Mouse (Mus musculus) heart, embryonic 14.5 days (tissue): ENCODE measurements around the gene Clcf1. TPM values are rescaled to one million over a fixed set of nuclear protein-coding genes. Genes with fewer than 3 reads are reported as not detected.

Experiments
- ATAC-seq: fragments of 200-750 bp; cut with Nextera tagmentation; 2 replicates; pipeline ENCODE4 v1.8.0; 2017; ENCODE audit warnings: low read depth, moderate TSS enrichment; ENCODE audit not compliant: insufficient number of reproducible peaks, insufficient read depth, low FRiP score
- H3K27ac ChIP-seq, 2 experiments: fragments of 200-500 bp in 1 of 2; fragments of 300-500 bp in 1 of 2; sonication (generic) in 1 of 2; replicated peaks in 1 of 2; 2 replicates each; pipeline ENCODE4 v1.5.1; 2012 to 2014; ENCODE audit warnings: low read depth in 2 of 2, low read length in 2 of 2, control low read depth in 1 of 2, mild to moderate bottlenecking in 1 of 2, mixed read lengths in 1 of 2; ENCODE audit not compliant: control insufficient read depth in 1 of 2, insufficient read depth in 1 of 2
- H3K27me3 ChIP-seq: fragments of 300-500 bp; sonication (generic); 2 replicates; pipeline ENCODE4 v1.6.1; 2014; ENCODE audit warnings: mild to moderate bottlenecking, low read length, control low read depth; ENCODE audit not compliant: control insufficient read depth, insufficient read depth
- H3K36me3 ChIP-seq: fragments of 300-500 bp; sonication (generic); 2 replicates; pipeline ENCODE4 v1.6.1; 2014; ENCODE audit warnings: mild to moderate bottlenecking, control low read depth, low read length, mixed read lengths; ENCODE audit not compliant: control insufficient read depth, insufficient read depth
- H3K4me1 ChIP-seq, 2 experiments: fragments of 200-500 bp in 1 of 2; fragments of 300-500 bp in 1 of 2; sonication (generic) in 1 of 2; 2 replicates each; pipeline ENCODE4 v1.6.1; 2012 to 2014; ENCODE audit warnings: low read length in 2 of 2, control low read depth in 1 of 2, mixed read lengths in 1 of 2; ENCODE audit not compliant: control insufficient read depth in 2 of 2, insufficient read depth in 2 of 2
- H3K4me2 ChIP-seq: fragments of 300-500 bp; sonication (generic); 2 replicates; pipeline ENCODE4 v1.6.1; 2014; ENCODE audit warnings: mild to moderate bottlenecking, low read length
- H3K4me3 ChIP-seq, 2 experiments: fragments of 200-500 bp in 1 of 2; fragments of 300-500 bp in 1 of 2; sonication (generic) in 1 of 2; 2 replicates each; pipeline ENCODE4 v1.5.1; 2012 to 2014; ENCODE audit warnings: low read length in 2 of 2, mild to moderate bottlenecking in 2 of 2, control low read depth in 1 of 2, low read depth in 1 of 2, moderate library complexity in 1 of 2; ENCODE audit not compliant: control insufficient read depth in 1 of 2, insufficient read depth in 1 of 2
- H3K9ac ChIP-seq: fragments of 300-500 bp; sonication (generic); 2 replicates; pipeline ENCODE4 v1.6.1; 2014; ENCODE audit warnings: mild to moderate bottlenecking, low read length
- H3K9me3 ChIP-seq: fragments of 300-500 bp; sonication (generic); 2 replicates; pipeline ENCODE4 v1.6.1; 2016; ENCODE audit warnings: low read length, control low read depth; ENCODE audit not compliant: control insufficient read depth
- WGBS: fragments of 180-500 bp; shearing (Covaris S2); extraction: QIAGEN DNeasy Blood & Tissue Kit; methylation state at CpG from one replicate; pipeline ENCODE4 v1.1.7; 2014; 5-methylcytosine and 5-hydroxymethylcytosine counted together
- polyA plus RNA-seq: library from polyadenylated mRNA; unstranded; fragments of >200 nt; fragmentation: Nextera tagmentation; extraction: Ambion mirVana; gene quantifications from 2 replicates; pipeline ENCODE4 v1.2.1, GENCODE M21; 2014

The Clcf1 gene
- polyA plus RNA-seq, 1 experiment from 2014 or later: 1.2 TPM

- H3K27me3 ChIP-seq: no peaks in the 10 kb centered on the region
- H3K4me2 ChIP-seq: no peak overlapping the region
- no peak overlapping the region for H3K4me3 ChIP-seq
- no peaks in the 10 kb centered on the region for H3K9me3 ChIP-seq
- H3K27ac ChIP-seq: 0 out of 4 replicates have a peak overlapping the region, but pooled peaks of 1 of the 2 experiments have one; percentile 19
- 55% methylated on average over 3 of the region's 3 CpGs for WGBS
- H3K36me3 ChIP-seq: no peaks in the 10 kb centered on the region
- no peak for ATAC-seq
- no peak overlapping the region; the same call in 1 of the 2 replicates for H3K9ac ChIP-seq
- peaks cover 29 to 37% of the 10 kb centered on the region in 2 experiments for H3K4me1 ChIP-seq
These were observed 26.7 kb upstream of the Clcf1 start for GRCm38 (mm10) chr19:4187303-4187702.

GRCm38 (mm10) chr19:4189051-4189620, 24.9 kb upstream of the Clcf1 start:
- H3K4me2 ChIP-seq: no peak overlapping the region
- no peaks in the 10 kb centered on the region for H3K27me3 ChIP-seq
- H3K36me3 ChIP-seq: peaks cover 13% of the 10 kb centered on the region
- no peak overlapping the region for H3K27ac ChIP-seq
- H3K4me3 ChIP-seq: no peak overlapping the region
- no peak overlapping the region for H3K9ac ChIP-seq
- H3K9me3 ChIP-seq: no peaks in the 10 kb centered on the region
- 80% methylated on average over 12 of the region's 12 CpGs for WGBS
- no peak for ATAC-seq
- H3K4me1 ChIP-seq: peaks cover 38 to 48% of the 10 kb centered on the region in 2 experiments

- Histone ChIP-seq H3K4me1 (peaks cover 26 to 37% of the 10 kb centered on the region in 2 experiments), H3K9me3 (no peaks in the 10 kb centered on the region), H3K27me3 (no peaks in the 10 kb centered on the region), H3K4me3 (peak within 1 kb of the TSS; percentile 68 to 71), H3K36me3 (peaks cover 30% of the 10 kb centered on the region), H3K27ac (peak within 1 kb of the TSS; percentile 78 to 89), H3K4me2 (peak within 1 kb of the TSS; percentile 94), H3K9ac (peak within 1 kb of the TSS; percentile 93)
- 50% methylated on average over 4 of the region's 4 CpGs for WGBS
- no peak for ATAC-seq
These were observed 23.2 kb upstream of the Clcf1 start, which contains the start of gene Tbc1d10c for GRCm38 (mm10) chr19:4190831-4191334. TSS of gene Tbc1d10c (minus strand) at chr19:4191284.

GRCm38 (mm10) chr19:4191528-4192250, 22.3 kb upstream of the Clcf1 start, which contains the start of gene Ppp1ca:
TSS of gene Ppp1ca (plus strand) at chr19:4192065.
- peaks cover 25 to 40% of the 10 kb centered on the region in 2 experiments for H3K4me1 ChIP-seq
- no peaks in the 10 kb centered on the region for H3K9me3 ChIP-seq
- peak within 1 kb of the TSS; percentile 94 for H3K4me2 ChIP-seq
- H3K36me3 ChIP-seq: peaks cover 38% of the 10 kb centered on the region
- H3K27ac ChIP-seq: peak within 1 kb of the TSS; percentile 78 to 89
- peak within 1 kb of the TSS; percentile 93 for H3K9ac ChIP-seq
- no peaks in the 10 kb centered on the region for H3K27me3 ChIP-seq
- peak; percentile 88 for ATAC-seq
- WGBS: 5% methylated on average over 40 of the region's 47 CpGs
- H3K4me3 ChIP-seq: peak within 1 kb of the TSS; percentile 68 to 71

- no peaks in the 10 kb centered on the region for H3K9me3 ChIP-seq
- H3K27me3 ChIP-seq: no peaks in the 10 kb centered on the region
- ATAC-seq: peak; percentile 38
- H3K36me3 ChIP-seq: peaks cover 45% of the 10 kb centered on the region
- H3K4me3 ChIP-seq: peak overlapping the region; percentile 68 to 71
- H3K4me2 ChIP-seq: peak overlapping the region; percentile 94
- H3K27ac ChIP-seq: peak overlapping the region; percentile 73 to 89
- H3K4me1 ChIP-seq: peaks cover 20 to 36% of the 10 kb centered on the region in 2 experiments
- WGBS: under 1% methylated on average over 41 of the region's 52 CpGs
- peak overlapping the region; percentile 93 for H3K9ac ChIP-seq
These were observed 21.6 kb upstream of the Clcf1 start for GRCm38 (mm10) chr19:4192251-4192985.

- H3K27ac ChIP-seq: peak overlapping the region in 1 of 2 experiments; percentile 89; a peak in 1 of 4 replicates
- H3K4me1 ChIP-seq: peaks cover 16 to 32% of the 10 kb centered on the region in 2 experiments
- H3K36me3 ChIP-seq: peaks cover 47% of the 10 kb centered on the region
- H3K9ac ChIP-seq: peak overlapping the region; percentile 93
- H3K27me3 ChIP-seq: no peaks in the 10 kb centered on the region
- 52% methylated on average over 6 of the region's 6 CpGs for WGBS
- H3K4me2 ChIP-seq: peak overlapping the region; percentile 94
- H3K4me3 ChIP-seq: peak overlapping the region; percentile 68 to 71
- H3K9me3 ChIP-seq: no peaks in the 10 kb centered on the region
- ATAC-seq: no peak
These were observed 20.9 kb upstream of the Clcf1 start for GRCm38 (mm10) chr19:4193129-4193528.
